Mouse (Mus musculus) yolk sac, embryonic 10.5 days (tissue): ENCODE results near the gene Chst15.

ENCODE experiments used
- DNase-seq: peaks from one replicate; pipeline ENCODE4 v3.0.0-alpha.2; 2017; ENCODE audit warnings: low spot score

The Chst15 gene

GRCm38 (mm10) chr7:132317036-132317541, at the start of gene Chst15:
Gene Chst15, minus strand, starts transcription at chr7:132317228.
- peak; percentile 76 for DNase-seq

DNA sequence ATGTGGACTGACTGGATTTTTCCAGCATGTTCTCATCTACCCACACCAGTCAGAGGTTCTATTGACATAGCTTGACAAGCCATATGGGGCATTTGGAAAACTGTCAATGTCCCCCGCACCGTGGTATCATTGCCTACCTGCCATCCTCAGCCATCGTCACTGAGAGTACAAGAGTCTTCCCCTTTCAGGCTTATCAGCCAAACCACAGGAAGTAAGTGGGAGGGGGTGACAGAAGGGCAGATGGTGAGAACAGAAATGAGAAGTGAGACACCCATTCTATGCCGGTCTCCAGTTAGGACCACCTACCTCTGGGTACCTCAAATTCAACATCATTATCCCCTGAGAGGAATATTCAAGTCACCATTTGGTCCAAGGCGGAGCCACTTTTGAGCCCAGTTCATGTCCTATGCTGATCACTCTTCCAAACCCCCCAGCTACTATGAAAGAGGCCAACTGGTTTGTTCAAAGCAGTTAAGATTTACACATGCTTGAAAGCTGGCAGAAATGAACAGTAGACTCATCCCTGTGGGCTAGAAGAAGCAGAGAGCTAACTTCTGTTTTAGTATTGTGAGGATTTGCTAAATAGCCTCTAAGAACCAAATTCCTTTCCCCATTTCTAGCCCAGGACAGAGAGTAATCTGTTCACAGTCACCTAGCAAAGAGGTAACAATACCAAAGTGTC, 48.8 kb upstream of the Chst15 start:
- DNase-seq = no peak

DNA sequence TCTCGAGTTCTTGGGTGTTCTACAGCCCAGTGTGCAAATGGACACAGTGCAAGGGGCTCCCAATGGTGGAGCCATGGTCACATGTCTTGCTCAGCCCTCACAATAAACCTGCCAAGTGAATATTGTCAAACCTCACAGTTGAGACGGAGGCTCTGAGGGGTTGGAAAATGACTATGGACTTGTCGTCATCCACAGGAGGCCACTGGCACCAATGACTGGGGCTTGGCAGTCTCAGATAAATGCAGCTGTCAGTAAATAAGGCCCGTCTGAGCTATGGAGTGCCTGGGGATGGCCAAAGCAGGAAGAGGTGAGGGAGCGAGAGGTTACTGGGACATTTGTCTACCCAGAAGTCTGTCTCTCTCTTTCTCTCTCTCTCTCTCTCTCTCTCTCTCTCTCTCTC, 48.1 kb upstream of the Chst15 start:
- DNase-seq = no peak

GRCm38 (mm10) chr7:132364506-132364905, 47.5 kb upstream of the Chst15 start:
- no peak for DNase-seq

DNA sequence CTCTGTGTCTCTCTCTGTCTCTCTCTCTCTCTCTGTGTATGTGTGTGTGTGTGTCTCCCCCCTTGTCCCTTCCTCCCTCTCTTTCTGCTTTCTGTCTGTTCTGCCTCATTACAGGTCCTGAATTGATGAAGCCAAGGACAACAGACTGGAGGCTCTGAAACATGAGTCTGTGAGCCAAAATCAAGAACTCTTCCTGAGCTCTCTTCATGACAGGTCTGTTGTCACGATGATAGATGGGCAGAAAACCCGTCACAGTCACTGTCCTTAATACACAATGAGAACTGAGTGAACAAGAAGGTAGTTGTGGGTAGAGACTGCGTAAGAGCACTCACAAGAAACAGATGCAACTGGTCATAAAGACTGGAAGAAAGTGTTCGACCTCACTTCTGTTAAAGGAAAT, 43.3 kb upstream of the Chst15 start:
- no peak for DNase-seq

GRCm38 (mm10) chr7:132358709-132359108, 41.7 kb upstream of the Chst15 start:
- DNase-seq = no peak

- DNase-seq = no peak
Observed at GRCm38 (mm10) chr7:132358250-132358649, 41.2 kb upstream of the Chst15 start.

DNA sequence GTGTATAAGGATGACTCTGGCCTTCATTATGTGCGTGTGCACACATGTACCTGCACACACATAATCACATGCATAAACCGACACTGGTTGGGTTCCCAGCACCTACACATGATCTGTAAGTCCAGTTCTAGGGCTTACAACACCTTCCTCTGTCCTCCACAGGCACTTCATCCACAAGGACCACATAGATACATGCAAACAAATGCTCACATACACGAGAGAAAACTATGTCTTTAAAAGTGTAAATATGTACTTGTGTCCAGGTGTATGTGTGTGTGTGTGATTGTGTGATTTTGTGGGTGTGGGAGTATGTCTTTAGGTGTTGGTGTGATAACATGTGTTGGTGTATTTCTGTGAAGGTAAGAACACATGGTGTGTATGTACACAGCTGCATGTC, 40.8 kb upstream of the Chst15 start:
- DNase-seq = no peak

- DNase-seq = no peak
Observed at GRCm38 (mm10) chr7:132356881-132357840, 40.1 kb upstream of the Chst15 start.

GRCm38 (mm10) chr7:132356185-132356584, 39.2 kb upstream of the Chst15 start:
- DNase-seq = no peak

DNA sequence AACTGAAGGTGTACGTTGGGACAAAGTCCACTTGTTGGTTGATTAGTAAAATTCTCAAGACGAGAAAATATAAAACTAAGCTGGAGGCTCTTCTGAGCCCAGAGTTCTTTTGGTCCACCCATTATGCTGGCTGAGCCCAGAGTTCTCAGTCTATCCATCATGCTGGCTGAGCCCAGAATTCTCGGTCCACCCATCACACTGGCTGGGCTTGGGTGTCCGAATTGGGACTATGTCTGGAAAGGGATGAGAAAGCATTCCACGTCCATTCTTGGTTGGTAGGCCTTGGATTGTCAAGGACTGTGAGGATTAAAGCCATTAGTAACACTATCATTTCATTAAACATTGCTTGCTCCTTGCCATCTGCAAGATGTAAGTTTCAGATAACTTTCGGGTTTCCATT, 38.7 kb upstream of the Chst15 start:
- no peak for DNase-seq

DNA sequence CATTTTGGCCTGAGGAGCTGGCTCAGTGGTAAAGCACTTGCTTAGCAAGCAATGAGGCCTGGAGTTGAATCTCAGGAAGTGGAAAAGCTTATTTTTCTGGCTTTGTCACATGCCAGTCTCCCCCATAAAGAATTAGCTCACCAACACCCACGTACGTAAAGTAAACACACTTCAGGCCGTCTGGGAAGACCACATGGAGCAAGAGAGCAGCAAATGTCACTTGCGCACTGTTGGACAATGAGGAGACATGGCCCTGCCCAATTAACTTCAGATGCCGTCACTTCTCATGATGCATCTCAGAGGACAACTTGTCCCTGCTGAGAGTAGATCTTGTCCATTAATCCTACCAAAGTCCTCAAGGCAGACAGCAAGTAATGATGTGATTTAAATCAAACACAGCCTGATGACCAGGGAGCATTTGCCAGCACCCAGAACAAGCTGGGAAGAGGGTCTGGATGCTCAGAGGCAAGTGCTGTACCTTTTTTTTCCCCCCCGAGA, 32.1 kb upstream of the Chst15 start:
- no peak for DNase-seq

DNA sequence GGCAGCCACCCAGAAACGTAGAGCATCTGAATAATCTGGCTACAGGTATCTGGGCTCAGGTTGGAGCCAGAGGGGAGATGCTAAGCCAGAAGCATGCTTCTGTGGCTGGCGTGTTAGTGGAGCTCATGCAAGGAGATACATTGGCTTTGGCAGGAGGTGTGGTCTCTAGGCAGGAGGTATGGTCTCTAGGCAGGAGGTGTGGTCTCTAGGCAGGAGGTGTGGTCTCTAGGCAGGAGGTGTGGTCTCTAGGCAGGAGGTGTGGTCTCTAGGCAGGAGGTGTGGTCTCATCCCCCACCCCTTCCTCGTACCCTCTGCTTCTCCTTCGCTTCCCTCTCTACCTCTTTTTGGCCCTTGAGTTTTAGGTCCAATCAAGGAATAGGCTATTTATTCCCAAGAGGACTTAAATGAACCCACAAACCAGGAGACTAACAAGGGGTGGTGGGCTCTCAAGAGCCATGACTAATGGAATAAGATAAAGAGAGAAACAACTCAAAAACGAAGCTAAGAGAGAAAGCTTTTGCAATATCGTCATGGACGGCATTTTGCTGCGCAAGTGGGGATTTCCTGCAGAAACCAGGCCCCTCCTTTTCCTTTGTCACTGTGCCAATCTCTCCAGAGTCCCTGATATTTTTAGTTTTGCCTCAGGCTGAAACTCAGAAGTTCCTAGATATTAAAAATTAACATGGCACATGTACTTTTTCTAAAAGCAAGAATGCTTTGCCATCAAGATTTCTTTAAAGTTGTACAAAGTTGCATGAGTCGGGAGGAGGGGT, 30.4 kb upstream of the Chst15 start:
- DNase-seq = no peak

GRCm38 (mm10) chr7:132345526-132346070, 28.6 kb upstream of the Chst15 start:
- DNase-seq = no peak

DNA sequence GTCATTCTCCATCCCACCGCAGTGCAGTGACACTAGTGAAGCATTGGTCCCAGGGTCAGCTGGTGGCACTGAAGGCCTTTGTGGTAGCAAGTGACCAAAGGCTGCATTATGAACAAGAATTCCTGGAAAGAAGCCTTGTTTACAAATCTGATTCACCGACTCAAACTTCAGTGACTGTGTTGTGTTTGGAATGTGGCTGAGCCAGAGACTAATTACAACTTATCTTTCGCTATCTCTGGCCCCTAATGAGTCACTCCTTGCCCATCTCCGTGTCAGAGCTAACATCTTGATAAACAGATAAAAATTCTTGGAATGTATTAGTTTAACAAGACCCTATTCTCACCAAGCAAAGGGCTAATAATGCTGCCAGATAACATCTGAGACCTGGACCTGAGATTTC, 27.6 kb upstream of the Chst15 start:
- DNase-seq = peak; percentile 50

DNA sequence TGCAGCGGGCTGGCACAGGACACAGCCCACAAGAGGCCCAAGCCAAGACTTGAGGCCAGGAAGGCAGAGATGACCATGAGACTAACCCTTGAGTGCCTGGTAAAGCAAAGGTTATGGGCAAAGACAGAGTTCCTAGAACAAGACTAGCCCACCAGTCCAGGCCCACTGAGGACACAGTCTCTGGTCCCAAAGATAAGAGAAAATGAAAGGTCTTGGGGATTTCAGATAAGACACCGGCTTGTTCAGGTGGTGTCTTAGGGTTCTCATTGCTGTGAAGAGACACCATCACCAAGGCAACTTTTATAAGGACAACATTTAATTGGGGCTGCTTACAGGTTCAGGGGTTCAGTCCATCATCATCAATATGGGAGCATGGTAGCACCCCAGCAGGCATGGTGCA, 26.9 kb upstream of the Chst15 start:
- DNase-seq = no peak

DNA sequence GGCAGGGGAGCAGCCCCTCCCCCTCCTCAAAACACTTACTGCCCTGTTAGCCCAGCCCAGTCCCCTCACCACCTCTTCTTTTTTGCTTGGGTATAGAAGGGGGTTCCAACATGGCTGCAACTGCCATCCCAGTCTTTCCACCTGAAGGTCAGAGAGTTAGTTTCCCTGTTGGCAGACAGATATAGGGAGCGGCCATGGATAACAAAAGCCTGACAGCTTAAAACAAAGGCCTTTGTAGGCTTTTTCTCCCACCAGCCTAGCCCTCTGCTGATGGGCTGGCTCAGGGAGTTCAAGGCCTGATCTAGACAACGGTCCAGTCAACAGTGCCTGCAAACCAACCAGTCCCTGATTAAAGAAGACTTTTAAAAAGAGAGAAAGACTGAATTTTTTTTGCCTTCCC, 26.1 kb upstream of the Chst15 start:
- no peak for DNase-seq

GRCm38 (mm10) chr7:132339041-132339839, 22.2 kb upstream of the Chst15 start:
- no peak for DNase-seq

GRCm38 (mm10) chr7:132338350-132338749, 21.3 kb upstream of the Chst15 start:
- no peak for DNase-seq

DNA sequence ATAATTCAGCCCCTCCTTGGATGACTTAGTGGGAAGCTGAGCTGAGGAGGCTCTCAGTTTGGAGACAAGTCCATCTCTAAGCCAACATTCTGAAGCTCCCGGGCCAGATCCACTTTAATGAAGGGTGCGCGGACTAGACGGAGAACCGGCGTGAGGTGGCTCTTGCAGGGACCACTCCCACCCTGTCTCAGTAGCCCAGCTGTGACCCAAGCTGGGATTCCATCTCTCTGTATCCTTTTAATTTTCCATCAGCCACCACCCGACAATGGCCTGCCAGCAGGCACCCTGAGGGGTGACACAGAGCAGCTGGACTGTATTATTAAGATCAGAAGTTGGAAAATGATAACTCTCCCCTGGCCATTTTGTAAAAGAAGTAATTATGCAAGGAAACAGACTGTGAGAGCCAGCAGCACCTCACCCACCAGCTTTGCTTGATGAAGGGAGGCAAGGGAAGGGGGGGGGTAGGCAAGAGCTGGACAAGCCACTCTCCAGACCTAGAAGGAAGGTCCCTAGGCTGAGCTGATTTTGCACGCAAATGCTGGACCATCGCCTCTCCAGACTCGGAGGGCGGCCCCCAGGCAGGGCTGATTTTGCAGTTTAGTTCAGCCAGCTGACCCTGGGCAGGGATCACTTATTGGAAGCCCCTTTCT, 20.4 kb upstream of the Chst15 start:
- DNase-seq = no peak
